ENCODE assay signal across 8 mouse cellular contexts in the genomic region with DNA sequence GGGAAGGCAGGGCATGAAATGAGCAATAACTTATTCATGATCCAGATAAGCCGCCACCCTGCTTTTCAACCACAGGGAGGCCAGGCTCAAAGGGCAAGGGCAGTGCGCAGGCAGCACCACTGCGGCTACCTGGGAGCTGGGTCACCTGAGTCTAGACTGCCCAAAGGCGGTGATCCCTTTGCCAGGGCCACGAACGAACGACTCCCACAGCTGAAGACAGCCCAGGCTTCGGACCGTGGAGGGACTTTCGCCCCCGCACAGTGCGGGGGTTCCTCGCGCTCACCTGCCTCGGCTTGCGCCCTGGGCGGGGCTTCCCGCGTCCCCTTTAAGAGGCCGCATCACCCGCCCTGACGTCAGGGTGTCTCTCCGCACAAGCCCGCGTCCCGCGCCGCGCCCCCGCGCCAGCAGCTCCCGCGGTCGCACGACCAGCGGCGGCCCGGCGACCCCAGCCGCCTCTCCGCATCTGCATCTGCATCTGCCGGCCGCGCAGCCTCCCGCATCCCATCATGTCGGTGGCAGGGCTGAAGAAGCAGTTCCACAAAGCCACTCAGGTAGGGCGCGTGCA. TPM values are rescaled to one million over a fixed set of nuclear protein-coding genes. Genes with fewer than 3 reads are reported as not detected.
DNase-seq lines count a peak whose midpoint lies in the region; ATAC-seq lines count a peak whose summit lies in the region.

A gene (plus strand): TSS at position 56 of the 565 bp plus-strand sequence.

- 0 out of 2 replicates have a peak, but pooled peaks cover 11% of the 10 kb centered on the region for H3K27me3 ChIP-seq in forebrain, embryonic 14.5 days (replicated peaks; ENCODE audit: control insufficient read depth, insufficient read depth, low read length)
- 0 out of 2 replicates have a peak, but pooled peaks cover 7% of the 10 kb centered on the region for H3K27me3 ChIP-seq in hindbrain, embryonic 15.5 days

- peak within 1 kb of the TSS; percentile 95 for H3K4me2 ChIP-seq in forebrain, embryonic 14.5 days (ENCODE audit: low read length)
- peak within 1 kb of the TSS; percentile 96 for H3K4me2 ChIP-seq in hindbrain, embryonic 15.5 days

- no peak within 1 kb of the TSS for H3K27ac ChIP-seq in brown adipose tissue, adult 24 weeks (replicated peaks; ENCODE audit: low read depth, low read length)
- peak within 1 kb of the TSS; percentile 80 for H3K27ac ChIP-seq in forebrain, embryonic 14.5 days (ENCODE audit: low read depth, low read length)
- H3K27ac ChIP-seq in hindbrain, embryonic 15.5 days (replicated peaks) = peak within 1 kb of the TSS; percentile 93

- 0 out of 2 replicates have a peak, but pooled peaks cover 2% of the 10 kb centered on the region for H3K4me1 ChIP-seq in brown adipose tissue, adult 24 weeks (ENCODE audit: control insufficient read depth, insufficient read depth, insufficient read length, low read length)
- no peaks in the 10 kb centered on the region for H3K4me1 ChIP-seq in forebrain, embryonic 14.5 days (ENCODE audit: control insufficient read depth, insufficient read depth, low read length)
- H3K4me1 ChIP-seq in hindbrain, embryonic 15.5 days (replicated peaks) = peaks cover 17% of the 10 kb centered on the region

- peak within 1 kb of the TSS; percentile 86 for H3K9ac ChIP-seq in forebrain, embryonic 14.5 days (ENCODE audit: low read length)
- H3K9ac ChIP-seq in hindbrain, embryonic 15.5 days = peak within 1 kb of the TSS; percentile 77

- H3K36me3 ChIP-seq in forebrain, embryonic 14.5 days (ENCODE audit: control insufficient read depth, insufficient read depth, low read length) = no peaks in the 10 kb centered on the region
- no peaks in the 10 kb centered on the region for H3K36me3 ChIP-seq in hindbrain, embryonic 15.5 days

- no peaks in the 10 kb centered on the region for H3K9me3 ChIP-seq in forebrain, embryonic 14.5 days (replicated peaks; ENCODE audit: control insufficient read depth, low read length)
- no peaks in the 10 kb centered on the region for H3K9me3 ChIP-seq in hindbrain, embryonic 15.5 days

- peak; percentile 87 for ATAC-seq in forebrain, embryonic 14.5 days
- ATAC-seq in hindbrain, embryonic 15.5 days (ENCODE audit: low FRiP score, low read depth) = peak; percentile 94

- H3K4me3 ChIP-seq in brown adipose tissue, adult 24 weeks (ENCODE audit: insufficient read depth, low read depth, low read length) = peak within 1 kb of the TSS; percentile 30
- peak within 1 kb of the TSS; percentile 81 for H3K4me3 ChIP-seq in forebrain, embryonic 14.5 days (ENCODE audit: low read depth, low read length)
- H3K4me3 ChIP-seq in hindbrain, embryonic 15.5 days = peak within 1 kb of the TSS; percentile 66

- peak; percentile 70 for DNase-seq in Muller cell, postnatal 12 days (ENCODE audit: inconsistent ontology term)
- DNase-seq in forebrain, embryonic 14.5 days (ENCODE audit: low spot score) = peak; percentile 74
- peak; percentile 82 to 87 for DNase-seq in left cerebral cortex, adult 18-20 months (ENCODE audit: low spot score in 2 of 2)
- peak; percentile 46 for DNase-seq in lung, postnatal 36 days
- DNase-seq in right cerebral cortex, postnatal 4 days = peak; percentile 73
- no peak for DNase-seq in thymus, postnatal 36 days

- WGBS in forebrain, embryonic 14.5 days = 2% methylated on average over 48 of the region's 48 CpGs
- under 1% methylated on average over 38 of the region's 48 CpGs for WGBS in hindbrain, embryonic 15.5 days

RNA-seq across cellular contexts. Expression of the gene that starts here (rescaled TPM):
- polyA plus RNA-seq in brown adipose tissue, adult 24 weeks (2012; ENCODE audit: insufficient read depth, insufficient read length, missing spikeins) = not detected in 2 replicates
- polyA plus RNA-seq in forebrain, embryonic 14.5 days (2014; fragmentation: Nextera tagmentation; extraction: Ambion mirVana) = 61.5 and 71.3 TPM in 2 replicates
- polyA plus RNA-seq in hindbrain, embryonic 15.5 days (2015; fragmentation: Nextera tagmentation; extraction: Ambion mirVana) = 96.7 and 112 TPM in 2 replicates
- 100 to 1,000 TPM; 252 to 272 TPM for total RNA-seq in left cerebral cortex, adult 18-20 months (2021)

Comparison
In these comparisons a context has a peak if more than half of its experiments do, and no peak if none do; other contexts are left out.
1. RNA of the gene that starts here (polyA plus RNA-seq): 96.7 to 112 TPM in hindbrain, embryonic 15.5 days and 61.5 to 71.3 TPM in forebrain, embryonic 14.5 days; not detected in brown adipose tissue, adult 24 weeks; every median in the first group is over 10 times any median in the second.
2. DNase-seq: peak in Muller cell, postnatal 12 days (single experiment), forebrain, embryonic 14.5 days (single experiment), left cerebral cortex, adult 18-20 months (2 of 2), lung, postnatal 36 days (single experiment) and right cerebral cortex, postnatal 4 days (single experiment); none in thymus, postnatal 36 days (0 of 2).
3. H3K4me3 ChIP-seq: peak in every context shown above with its lines; median percentile 81 in forebrain, embryonic 14.5 days; 66 in hindbrain, embryonic 15.5 days; 30 in brown adipose tissue, adult 24 weeks.